Mouse (Mus musculus): ENCODE measurements around the gene Dgke.

DNA sequence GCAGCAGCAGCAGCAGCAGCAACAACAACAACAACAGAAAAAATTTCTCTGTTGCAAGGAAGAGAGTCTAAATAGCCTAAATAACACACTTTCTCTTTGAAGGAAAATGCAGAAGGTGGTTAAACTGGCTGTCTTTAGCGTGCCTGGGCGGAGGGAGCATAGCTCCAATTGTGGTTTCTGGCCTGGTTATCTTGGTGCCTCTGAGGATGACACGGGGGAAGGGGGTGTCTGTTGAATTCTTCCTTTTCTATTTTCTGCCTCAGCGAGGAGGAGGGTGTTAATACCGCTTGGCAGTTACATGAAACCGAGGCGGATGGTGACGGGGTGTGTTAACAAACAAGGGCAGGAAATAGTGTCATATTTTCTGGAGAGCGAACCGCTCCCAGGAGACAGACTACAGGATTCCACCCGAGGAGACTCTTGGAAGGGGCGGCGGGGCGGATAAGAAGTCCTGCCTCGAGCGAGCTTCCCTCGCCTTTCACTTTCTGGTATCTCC is 34.2 kb upstream of the Dgke start:
- TF ChIP-seq CTCF (IDR thresholded peaks at IDR 0.05; ENCODE audit: insufficient read depth, low read length) (no peak), POLR2A (IDR thresholded peaks at IDR 0.05; ENCODE audit: borderline replicate concordance, extremely low read depth, low read depth, low read length) (no peak)
